Mouse (Mus musculus) lung, adult 2 months (tissue): Measurements from ENCODE around the gene Raf1.

ENCODE experiments used
- CTCF ChIP-seq: fragments of 200-500 bp; IDR thresholded peaks from 2 replicates; pipeline ENCODE4 v1.5.1; 2011; ENCODE audit warnings: mild to moderate bottlenecking, low read length, control low read depth; ENCODE audit not compliant: insufficient read depth
- POLR2A ChIP-seq: fragments of 200-500 bp; IDR thresholded peaks from 2 replicates; pipeline ENCODE4 v1.6.1; 2011; ENCODE audit warnings: low read depth, mild to moderate bottlenecking, control low read depth, low read length, borderline replicate concordance; ENCODE audit errors: extremely low read depth

GRCm38 (mm10) chr6:115717101-115717652 is 40.7 kb upstream of the Raf1 start:
- no peak for TF ChIP-seq CTCF
- TF ChIP-seq POLR2A, result no peak
